Mouse (Mus musculus) MEL (cell line): Measurements from ENCODE around the gene Sult4a1.

Experiments
- CHD2 ChIP-seq: IDR thresholded peaks from 2 replicates; pipeline ENCODE4 v1.6.1; 2011; ENCODE audit warnings: low read length, improper control_type of control experiment
- CTCF ChIP-seq, 3 experiments: IDR thresholded peaks in 2 of 3; conservative IDR thresholded peaks in 1 of 3; 2 replicates each; pipeline ENCODE4 v1.5.1; 2011 to 2012; ENCODE audit warnings: low read length in 3 of 3, low read depth in 2 of 3, mild to moderate bottlenecking in 2 of 3, improper control_type of control experiment in 1 of 3, inconsistent platforms in 1 of 3, mixed read lengths in 1 of 3, moderate library complexity in 1 of 3; ENCODE audit not compliant: control insufficient read depth in 1 of 3, insufficient read depth in 1 of 3, poor library complexity in 1 of 3, severe bottlenecking in 1 of 3
- EP300 ChIP-seq, 2 experiments: IDR thresholded peaks; 2 replicates each; pipeline ENCODE4 v1.6.1; 2011; ENCODE audit warnings: improper control_type of control experiment in 2 of 2, low read length in 2 of 2, low read depth in 1 of 2, mild to moderate bottlenecking in 1 of 2
- HCFC1 ChIP-seq: IDR thresholded peaks from 2 replicates; pipeline ENCODE4 v1.6.1; 2012; ENCODE audit warnings: low read depth, mild to moderate bottlenecking, inconsistent platforms, low read length, improper control_type of control experiment, moderate library complexity
- JUND ChIP-seq: IDR thresholded peaks from 2 replicates; pipeline ENCODE4 v1.6.1; 2011; ENCODE audit warnings: low read depth, mild to moderate bottlenecking, improper control_type of control experiment, low read length
- MAFK ChIP-seq: IDR thresholded peaks from 2 replicates; pipeline ENCODE4 v1.6.1; 2011; ENCODE audit warnings: low read depth, mild to moderate bottlenecking, low read length, improper control_type of control experiment, borderline replicate concordance
- MAX ChIP-seq: IDR thresholded peaks from 2 replicates; pipeline ENCODE4 v1.6.1; 2011; ENCODE audit warnings: low read length, improper control_type of control experiment
- MXI1 ChIP-seq: IDR thresholded peaks from 2 replicates; pipeline ENCODE4 v1.6.1; 2011; ENCODE audit warnings: mild to moderate bottlenecking, low read depth, low read length, improper control_type of control experiment
- MYB ChIP-seq: IDR thresholded peaks from 2 replicates; pipeline ENCODE4 v1.6.1; 2011; ENCODE audit warnings: mild to moderate bottlenecking, low read depth, low read length, improper control_type of control experiment
- MYC ChIP-seq: IDR thresholded peaks from 2 replicates; pipeline ENCODE4 v1.6.1; 2011; ENCODE audit warnings: low read depth, mild to moderate bottlenecking, low read length, improper control_type of control experiment, moderate library complexity
- POLR2A ChIP-seq, 2 experiments: IDR thresholded peaks; 2 replicates each; pipeline ENCODE4 v1.6.1; 2011 to 2012; ENCODE audit warnings: low read length in 2 of 2, mild to moderate bottlenecking in 2 of 2, control low read depth in 1 of 2, improper control_type of control experiment in 1 of 2, low read depth in 1 of 2, moderate library complexity in 1 of 2; ENCODE audit not compliant: control insufficient read depth in 1 of 2, insufficient read depth in 1 of 2, poor library complexity in 1 of 2
- TCF12 ChIP-seq: IDR thresholded peaks from 2 replicates; pipeline ENCODE4 v1.6.1; 2014; ENCODE audit warnings: low read depth, mild to moderate bottlenecking, inconsistent platforms, low read length, improper control_type of control experiment, moderate library complexity
- ZC3H11A ChIP-seq: IDR thresholded peaks from 2 replicates; pipeline ENCODE4 v1.6.1; 2012; ENCODE audit warnings: low read depth, mild to moderate bottlenecking, inconsistent platforms, low read length, improper control_type of control experiment

DNA sequence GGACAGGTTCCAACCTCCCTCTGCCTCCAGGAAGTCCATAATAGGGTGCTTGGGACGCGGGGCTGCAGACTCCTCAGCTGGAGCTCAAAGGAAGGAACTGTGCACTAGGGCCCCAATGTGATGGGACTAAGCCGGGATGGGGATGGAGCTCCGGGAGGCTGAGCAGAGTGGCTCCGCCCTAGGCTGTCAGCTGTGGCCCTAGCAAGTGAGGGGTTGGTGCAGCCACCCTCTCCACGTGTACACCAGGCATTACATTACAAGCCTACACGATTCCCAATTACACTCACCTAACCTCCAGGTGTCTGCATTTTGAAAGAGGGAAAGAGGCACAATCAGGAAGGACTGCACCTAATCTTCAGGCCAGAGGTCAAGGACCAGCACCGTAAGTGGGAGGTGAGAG is 17.5 kb upstream of the Sult4a1 start, which contains the start of gene Pnpla5:
- TF ChIP-seq POLR2A (IDR thresholded peaks at IDR 0.05; ENCODE audit: control insufficient read depth in 1 of 2, insufficient read depth in 1 of 2, low read depth in 1 of 2, low read length in 2 of 2, poor library complexity in 1 of 2) (no peak), TCF12 (no peak), HCFC1 (no peak), MAX (no peak), CTCF (IDR thresholded peaks at IDR 0.05 in 2 of 3, conservative IDR thresholded peaks at IDR 0.05 in 1 of 3; ENCODE audit: control insufficient read depth in 1 of 3, insufficient read depth in 1 of 3, low read depth in 2 of 3, low read length in 3 of 3, poor library complexity in 1 of 3, severe bottlenecking in 1 of 3) (no peak), EP300 (IDR thresholded peaks at IDR 0.05; ENCODE audit: low read depth in 1 of 2, low read length in 2 of 2) (no peak), CHD2 (no peak), MYC (no peak), MAFK (no peak), MXI1 (no peak), ZC3H11A (no peak), MYB (no peak), JUND (no peak)
